Mouse (Mus musculus) embryonic fibroblast, embryonic 13.5 days (primary cell): ENCODE data around the gene Sp7.

Experiments used
- CTCF ChIP-seq: IDR thresholded peaks from 2 replicates; pipeline ENCODE4 v1.5.1; 2011; ENCODE audit warnings: mild to moderate bottlenecking, control low read depth, low read length, moderate library complexity, borderline replicate concordance; ENCODE audit not compliant: insufficient read depth
- POLR2A ChIP-seq: IDR thresholded peaks from 2 replicates; pipeline ENCODE4 v1.6.1; 2011; ENCODE audit warnings: low read depth, mild to moderate bottlenecking, control low read depth, low read length, moderate library complexity

- TF ChIP-seq CTCF (no peak), POLR2A (no peak)
These were observed 41.7 kb upstream of the Sp7 start for GRCm38 (mm10) chr15:102408558-102409130.
